Mouse (Mus musculus) limb, embryonic 13.5 days (tissue): ENCODE results near the gene Olfr1358. TPM values are rescaled to one million over a fixed set of nuclear protein-coding genes. Genes with fewer than 3 reads are reported as not detected.
"Not testable (repeated sequence)": the region's sequence is repeated elsewhere in the genome, so short reads cannot be mapped to it uniquely, and the experiment has no call there.

Experiments
- ATAC-seq: fragments of 200-750 bp; cut with Nextera tagmentation; 2 replicates; pipeline ENCODE4 v1.8.0; 2017; ENCODE audit warnings: low read depth, moderate number of reproducible peaks, moderate TSS enrichment; ENCODE audit not compliant: low FRiP score
- H3K27ac ChIP-seq: fragments of 300-500 bp; sonication (generic); 2 replicates; pipeline ENCODE4 v1.5.1; 2015; ENCODE audit warnings: inconsistent platforms, mild to moderate bottlenecking, moderate library complexity
- H3K27me3 ChIP-seq: fragments of 300-500 bp; sonication (generic); 2 replicates; pipeline ENCODE4 v1.6.1; 2015; ENCODE audit warnings: mild to moderate bottlenecking, inconsistent platforms
- H3K36me3 ChIP-seq: fragments of 300-500 bp; sonication (generic); 2 replicates; pipeline ENCODE4 v1.6.1; 2015; ENCODE audit warnings: inconsistent platforms, mild to moderate bottlenecking, moderate library complexity
- H3K4me1 ChIP-seq: fragments of 300-500 bp; sonication (generic); 2 replicates; pipeline ENCODE4 v1.6.1; 2015; ENCODE audit warnings: inconsistent platforms
- H3K4me2 ChIP-seq: fragments of 300-500 bp; sonication (generic); replicated peaks from 2 replicates; pipeline ENCODE4 v1.6.1; 2015; ENCODE audit warnings: inconsistent platforms, mild to moderate bottlenecking, moderate library complexity
- H3K4me3 ChIP-seq: fragments of 300-500 bp; sonication (generic); 2 replicates; pipeline ENCODE4 v1.5.1; 2015; ENCODE audit warnings: moderate library complexity, mild to moderate bottlenecking, inconsistent platforms
- H3K9ac ChIP-seq: fragments of 300-500 bp; sonication (generic); 2 replicates; pipeline ENCODE4 v1.6.1; 2015; ENCODE audit warnings: mild to moderate bottlenecking, inconsistent platforms
- H3K9me3 ChIP-seq: fragments of 300-500 bp; sonication (generic); 2 replicates; pipeline ENCODE4 v1.6.1; 2016; ENCODE audit warnings: inconsistent platforms
- WGBS: fragments of 180-500 bp; shearing (Covaris S2); methylation state at CpG from one replicate; pipeline ENCODE4 v1.1.7; 2015; 5-methylcytosine and 5-hydroxymethylcytosine counted together
- polyA plus RNA-seq: library from polyadenylated mRNA; unstranded; fragments of >200 nt; fragmentation: Nextera tagmentation; extraction: Ambion mirVana; gene quantifications from 2 replicates; pipeline ENCODE4 v1.2.1, GENCODE M21; 2015

Gene Olfr1358
- polyA plus RNA-seq, 1 experiment from 2014 or later: not detected

DNA sequence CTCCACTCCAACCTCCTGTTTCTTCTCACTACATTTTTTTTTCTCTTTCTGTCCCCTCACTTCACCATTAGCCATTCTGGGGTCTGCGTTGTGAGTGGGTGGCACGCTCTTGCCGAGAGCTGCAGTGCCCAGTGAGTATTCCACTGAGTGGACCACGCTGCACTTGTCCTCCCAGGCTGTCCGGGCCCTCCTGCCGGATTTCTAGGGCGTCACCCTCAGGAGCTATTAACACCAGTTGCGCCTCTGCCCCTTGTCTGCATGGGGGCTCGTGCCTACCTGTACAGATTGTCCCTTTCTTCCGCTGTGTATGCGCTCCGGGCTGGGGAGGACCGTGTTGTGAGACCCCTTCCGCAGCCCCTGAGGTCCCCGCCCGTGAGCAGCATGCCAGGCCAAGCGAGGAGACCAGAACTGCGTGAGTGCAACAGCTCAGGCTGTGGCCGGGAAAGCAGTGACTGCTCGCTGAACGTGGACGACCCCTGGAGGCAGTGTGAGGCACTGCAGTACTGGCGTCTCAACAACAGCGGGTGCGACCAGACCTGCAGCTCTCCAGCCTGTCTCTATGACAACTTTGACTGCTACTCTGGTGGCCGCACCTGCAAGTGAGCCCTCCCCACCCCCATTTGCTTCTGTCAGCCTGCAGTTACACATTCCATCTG, 29.7 kb upstream of the Olfr1358 start:
- peak overlapping the region; percentile 62 for H3K9ac ChIP-seq
- ATAC-seq: peak; percentile 84
- 7% methylated on average over 26 of the region's 26 CpGs for WGBS

GRCm38 (mm10) chr10:78502986-78503733, 14.1 kb upstream of the Olfr1358 start:
- no peak overlapping the region for H3K4me2 ChIP-seq
- H3K9ac ChIP-seq: no peak overlapping the region
- no peaks in the 10 kb centered on the region for H3K4me1 ChIP-seq
- no peaks in the 10 kb centered on the region for H3K9me3 ChIP-seq
- 80% methylated on average over 6 of the region's 6 CpGs for WGBS
- H3K4me3 ChIP-seq: no peak overlapping the region
- H3K36me3 ChIP-seq: no peaks in the 10 kb centered on the region
- no peaks in the 10 kb centered on the region for H3K27me3 ChIP-seq
- no peak overlapping the region for H3K27ac ChIP-seq
- ATAC-seq: no peak

More for the DNA sequence above, 29.7 kb upstream of the Olfr1358 start:
- no peaks in the 10 kb centered on the region for H3K9me3 ChIP-seq
- peak overlapping the region; percentile 63 for H3K4me2 ChIP-seq
- no peak overlapping the region for H3K27ac ChIP-seq
- H3K4me1 ChIP-seq: peaks cover 6% of the 10 kb centered on the region; the same call in 1 of the 2 replicates
- no peaks in the 10 kb centered on the region for H3K36me3 ChIP-seq
- H3K4me3 ChIP-seq: peak overlapping the region; percentile 32
- H3K27me3 ChIP-seq: peaks cover 21% of the 10 kb centered on the region

- Histone ChIP-seq H3K9ac (no peak overlapping the region), H3K4me1 (no peaks in the 10 kb centered on the region), H3K9me3 (no peaks in the 10 kb centered on the region), H3K27ac (no peak overlapping the region), H3K36me3 (no peaks in the 10 kb centered on the region), H3K4me2 (no peak overlapping the region), H3K27me3 (no peaks in the 10 kb centered on the region), H3K4me3 (no peak overlapping the region)
- WGBS: 90% methylated on average over 9 of the region's 9 CpGs
- no peak for ATAC-seq
Measured at GRCm38 (mm10) chr10:78519792-78520191, 2.6 kb downstream of the Olfr1358 start.

DNA sequence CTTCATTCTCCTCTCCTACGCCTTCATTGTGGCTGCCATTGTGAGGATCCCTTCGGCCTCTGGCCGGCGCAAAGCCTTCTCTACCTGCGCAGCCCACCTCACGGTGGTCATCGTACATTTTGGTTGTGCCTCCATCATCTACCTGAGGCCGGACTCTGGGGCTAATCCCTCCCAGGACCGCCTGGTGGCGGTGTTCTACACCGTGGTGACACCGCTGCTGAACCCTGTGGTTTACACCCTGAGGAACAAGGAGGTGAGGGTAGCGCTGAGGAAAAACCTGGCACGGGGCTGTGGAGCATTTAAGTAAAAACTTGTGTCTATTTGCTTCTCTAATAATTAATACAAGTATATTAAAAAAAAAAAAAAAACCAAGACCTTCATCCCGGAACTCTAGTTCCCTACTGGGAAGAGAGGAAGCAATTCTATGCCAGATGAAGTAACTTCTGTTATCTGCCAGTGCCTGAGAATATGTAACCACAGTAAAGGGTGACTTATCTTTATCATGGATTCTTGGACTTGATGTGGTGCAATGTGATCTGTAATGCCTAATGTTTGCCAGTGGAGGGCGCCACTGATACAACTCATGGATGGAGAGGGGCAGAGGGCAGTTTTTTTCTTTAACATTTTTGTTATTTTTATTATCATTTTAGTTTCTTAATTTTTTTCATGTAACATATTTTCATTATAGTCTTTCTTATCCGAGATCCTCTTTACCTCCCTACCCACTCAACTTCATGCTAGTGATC, 3.2 kb downstream of the Olfr1358 start:
- H3K9me3 ChIP-seq: no peaks in the 10 kb centered on the region
- no peak overlapping the region for H3K4me3 ChIP-seq
- no peak overlapping the region for H3K27ac ChIP-seq
- ATAC-seq: no peak
- 54% methylated on average over 17 of the region's 17 CpGs for WGBS
- H3K4me1 ChIP-seq: no peaks in the 10 kb centered on the region
- no peak overlapping the region for H3K4me2 ChIP-seq
- H3K9ac ChIP-seq: no peak overlapping the region
- H3K36me3 ChIP-seq: no peaks in the 10 kb centered on the region
- no peaks in the 10 kb centered on the region for H3K27me3 ChIP-seq

GRCm38 (mm10) chr10:78525071-78525470, 7.8 kb downstream of the Olfr1358 start:
- not testable (repeated sequence) for H3K9me3 ChIP-seq, H3K4me1 ChIP-seq, H3K9ac ChIP-seq, H3K27ac ChIP-seq, ATAC-seq, H3K36me3 ChIP-seq, H3K4me2 ChIP-seq, H3K27me3 ChIP-seq, H3K4me3 ChIP-seq
- 58% methylated on average over 3 of the region's 3 CpGs for WGBS

GRCm38 (mm10) chr10:78525511-78525910, 8.3 kb downstream of the Olfr1358 start:
- Histone ChIP-seq H3K9me3 (no peaks in the 10 kb centered on the region), H3K27ac (no peak overlapping the region), H3K36me3 (no peaks in the 10 kb centered on the region), H3K4me3 (no peak overlapping the region), H3K27me3 (no peaks in the 10 kb centered on the region), H3K4me1 (no peaks in the 10 kb centered on the region), H3K4me2 (no peak overlapping the region), H3K9ac (no peak overlapping the region)
- WGBS: 58% methylated on average over 4 of the region's 4 CpGs
- ATAC-seq: no peak

- no peak overlapping the region for H3K4me2 ChIP-seq
- 64% methylated on average over 2 of the region's 2 CpGs for WGBS
- ATAC-seq: no peak
Measured at GRCm38 (mm10) chr10:78540943-78541342, 23.7 kb downstream of the Olfr1358 start.

DNA sequence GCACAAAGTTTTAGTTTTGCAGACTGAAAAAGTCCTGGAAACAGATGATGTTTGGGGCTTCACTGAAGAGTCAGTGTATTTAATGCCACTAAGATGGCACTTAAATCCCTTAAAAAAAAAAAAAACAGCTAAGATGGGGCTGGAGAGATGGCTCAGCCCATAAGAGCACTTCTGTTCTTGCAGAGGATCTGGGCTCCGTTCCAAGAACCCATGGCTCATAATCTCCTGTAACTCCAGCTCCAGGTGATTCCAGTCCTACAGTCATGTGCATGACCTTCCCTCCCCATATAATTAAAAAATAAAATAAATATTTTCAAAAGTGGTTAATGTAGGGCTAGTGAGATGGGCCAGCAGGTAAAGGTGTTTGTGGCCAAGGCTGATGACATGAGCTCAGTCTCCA, 47.8 kb downstream of the Olfr1358 start:
- no peaks in the 10 kb centered on the region for H3K36me3 ChIP-seq
- no peaks in the 10 kb centered on the region for H3K9me3 ChIP-seq
- no peak overlapping the region for H3K4me2 ChIP-seq
- H3K4me1 ChIP-seq: peaks cover 4% of the 10 kb centered on the region
- H3K4me3 ChIP-seq: no peak overlapping the region
- no peak overlapping the region for H3K27ac ChIP-seq
- ATAC-seq: no peak
- WGBS: 88% methylated on average over 1 of the region's 1 CpGs
- H3K27me3 ChIP-seq: no peaks in the 10 kb centered on the region
- H3K9ac ChIP-seq: no peak overlapping the region

More at GRCm38 (mm10) chr10:78540943-78541342, 23.7 kb downstream of the Olfr1358 start:
- Histone ChIP-seq H3K9ac (no peak overlapping the region), H3K27me3 (no peaks in the 10 kb centered on the region), H3K36me3 (no peaks in the 10 kb centered on the region), H3K4me1 (no peaks in the 10 kb centered on the region), H3K9me3 (no peaks in the 10 kb centered on the region), H3K27ac (no peak overlapping the region), H3K4me3 (no peak overlapping the region)

DNA sequence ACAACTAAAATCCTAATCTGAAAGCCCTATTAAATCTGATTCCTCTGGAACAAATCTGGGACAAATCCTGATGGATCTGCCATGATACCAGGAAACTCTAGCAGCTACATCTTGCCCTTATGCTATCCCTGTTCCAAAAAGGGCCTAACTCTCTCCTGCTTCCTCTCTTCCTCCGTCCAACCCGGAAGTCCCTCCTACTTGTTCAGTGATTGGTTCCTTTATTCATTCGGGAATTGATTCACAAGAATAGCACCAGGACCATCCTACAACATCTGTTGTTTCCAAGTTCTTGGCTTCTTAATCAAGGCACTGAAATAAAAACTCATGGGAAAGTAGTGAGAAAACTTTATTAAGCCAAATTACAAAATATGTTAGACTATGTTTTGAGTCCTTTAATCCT, 52.0 kb downstream of the Olfr1358 start:
- H3K27me3 ChIP-seq: no peaks in the 10 kb centered on the region
- peaks cover 28% of the 10 kb centered on the region for H3K4me1 ChIP-seq
- H3K36me3 ChIP-seq: no peaks in the 10 kb centered on the region
- no peak overlapping the region for H3K4me2 ChIP-seq
- no peaks in the 10 kb centered on the region for H3K9me3 ChIP-seq
- ATAC-seq: no peak
- no peak overlapping the region for H3K27ac ChIP-seq
- H3K4me3 ChIP-seq: no peak overlapping the region
- 85% methylated on average over 3 of the region's 3 CpGs for WGBS
- no peak overlapping the region for H3K9ac ChIP-seq

- ATAC-seq: no peak
- Histone ChIP-seq H3K4me3 (no peak overlapping the region), H3K4me2 (no peak overlapping the region), H3K9me3 (no peaks in the 10 kb centered on the region), H3K27ac (0 out of 2 replicates have a peak overlapping the region, but pooled peaks have one; percentile 69), H3K36me3 (no peaks in the 10 kb centered on the region), H3K9ac (no peak overlapping the region), H3K4me1 (peaks cover 28% of the 10 kb centered on the region), H3K27me3 (no peaks in the 10 kb centered on the region)
- WGBS: 33% methylated on average over 3 of the region's 3 CpGs
Measured at GRCm38 (mm10) chr10:78569686-78570085, 52.5 kb downstream of the Olfr1358 start.
